Mouse (Mus musculus) neural tube, embryonic 12.5 days (tissue): ENCODE data around the gene Psen2. TPM values are rescaled to one million over a fixed set of nuclear protein-coding genes. Genes with fewer than 3 reads are reported as not detected.
A peak's percentile ranks its signal among the peaks of the same experiment; 100 is the strongest.

Source experiments
- ATAC-seq: fragments of 200-750 bp; cut with Nextera tagmentation; 2 replicates; pipeline ENCODE4 v1.8.0; 2017; ENCODE audit warnings: low read depth, mild to moderate bottlenecking, moderate TSS enrichment, moderate library complexity; ENCODE audit not compliant: low FRiP score
- H3K27ac ChIP-seq: fragments of 300-500 bp; sonication (generic); 2 replicates; pipeline ENCODE4 v1.5.1; 2016
- H3K27me3 ChIP-seq: fragments of 300-500 bp; sonication (generic); replicated peaks from 2 replicates; pipeline ENCODE4 v1.6.1; 2016; ENCODE audit warnings: mild to moderate bottlenecking
- H3K36me3 ChIP-seq: fragments of 300-500 bp; sonication (generic); 2 replicates; pipeline ENCODE4 v1.6.1; 2016; ENCODE audit warnings: mild to moderate bottlenecking
- H3K4me1 ChIP-seq: fragments of 300-500 bp; sonication (generic); 2 replicates; pipeline ENCODE4 v1.6.1; 2016
- H3K4me2 ChIP-seq: fragments of 300-500 bp; sonication (generic); replicated peaks from 2 replicates; pipeline ENCODE4 v1.6.1; 2016; ENCODE audit warnings: mild to moderate bottlenecking
- H3K4me3 ChIP-seq: fragments of 300-500 bp; sonication (generic); 2 replicates; pipeline ENCODE4 v1.5.1; 2016
- H3K9ac ChIP-seq: fragments of 300-500 bp; sonication (generic); 2 replicates; pipeline ENCODE4 v1.6.1; 2016; ENCODE audit warnings: mild to moderate bottlenecking
- H3K9me3 ChIP-seq: fragments of 300-500 bp; sonication (generic); 2 replicates; pipeline ENCODE4 v1.6.1; 2016; ENCODE audit warnings: mild to moderate bottlenecking
- WGBS: fragments of 180-500 bp; shearing (Covaris S2); methylation state at CpG from one replicate; pipeline ENCODE4 v1.1.7; 2016; 5-methylcytosine and 5-hydroxymethylcytosine counted together
- polyA plus RNA-seq: library from polyadenylated mRNA; unstranded; fragments of >200 nt; fragmentation: Nextera tagmentation; extraction: Ambion mirVana; gene quantifications from 2 replicates; pipeline ENCODE4 v1.2.1, GENCODE M21; 2016

Psen2 gene
- polyA plus RNA-seq, 1 experiment from 2014 or later: 9.5 TPM

GRCm38 (mm10) chr1:180210031-180210432, 53.2 kb downstream of the Psen2 start:
- no peak for ATAC-seq
- no peak overlapping the region for H3K4me2 ChIP-seq
- H3K9ac ChIP-seq: no peak overlapping the region
- 78% methylated on average over 4 of the region's 4 CpGs for WGBS
- H3K4me1 ChIP-seq: no peaks in the 10 kb centered on the region
- H3K27ac ChIP-seq: no peak overlapping the region
- no peaks in the 10 kb centered on the region for H3K27me3 ChIP-seq
- no peaks in the 10 kb centered on the region for H3K9me3 ChIP-seq
- H3K4me3 ChIP-seq: no peak overlapping the region
- no peaks in the 10 kb centered on the region for H3K36me3 ChIP-seq

DNA sequence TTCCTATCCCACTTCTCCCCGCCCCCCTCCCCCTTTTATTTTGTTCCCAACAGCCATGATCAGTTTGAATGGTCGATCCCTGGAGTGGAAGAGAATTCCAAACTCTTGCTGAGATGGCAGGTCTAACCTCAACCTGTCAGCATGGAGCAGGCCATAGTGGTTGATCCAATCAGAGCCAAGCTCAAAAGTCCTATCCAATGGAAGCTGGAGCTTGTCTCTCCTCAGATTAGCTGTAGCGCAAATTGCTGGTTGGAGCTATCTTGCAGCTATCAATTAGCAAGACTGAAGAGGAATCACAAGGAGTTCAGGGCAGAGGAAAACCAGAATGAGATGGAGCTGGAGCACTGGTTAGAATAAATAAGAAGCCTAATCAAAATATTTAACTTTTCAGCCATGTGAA, 54.9 kb downstream of the Psen2 start:
- Histone ChIP-seq H3K4me3 (no peak overlapping the region), H3K36me3 (no peaks in the 10 kb centered on the region), H3K9me3 (no peaks in the 10 kb centered on the region), H3K4me2 (no peak overlapping the region), H3K9ac (no peak overlapping the region), H3K4me1 (no peaks in the 10 kb centered on the region), H3K27ac (no peak overlapping the region), H3K27me3 (no peaks in the 10 kb centered on the region)
- no peak for ATAC-seq
- WGBS: 78% methylated on average over 3 of the region's 3 CpGs

GRCm38 (mm10) chr1:180200722-180201121, 62.5 kb downstream of the Psen2 start:
- Histone ChIP-seq H3K27me3 (no peaks in the 10 kb centered on the region), H3K4me3 (no peak overlapping the region), H3K4me2 (no peak overlapping the region), H3K9me3 (no peaks in the 10 kb centered on the region), H3K4me1 (peaks cover 6% of the 10 kb centered on the region), H3K36me3 (no peaks in the 10 kb centered on the region), H3K9ac (no peak overlapping the region), H3K27ac (no peak overlapping the region)
- WGBS: 60% methylated on average over 5 of the region's 5 CpGs
- ATAC-seq: no peak

DNA sequence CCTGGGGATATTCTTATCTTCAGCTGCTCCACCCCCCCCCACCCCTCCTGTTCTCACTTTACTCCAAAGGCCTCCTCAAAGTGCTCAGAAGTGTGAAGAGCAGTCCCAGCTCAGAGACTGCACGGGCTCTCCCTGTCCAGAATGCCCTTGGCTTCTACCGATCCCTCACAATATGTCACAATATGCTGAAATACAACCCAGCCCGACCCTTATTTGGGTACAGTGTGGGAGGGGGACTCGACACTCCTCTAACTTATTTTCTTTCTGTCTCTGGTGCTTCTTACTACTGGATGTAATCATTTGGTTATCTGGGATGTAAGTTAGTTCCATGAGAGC, 63.6 kb downstream of the Psen2 start:
- no peaks in the 10 kb centered on the region for H3K36me3 ChIP-seq
- H3K9me3 ChIP-seq: no peaks in the 10 kb centered on the region
- H3K4me3 ChIP-seq: no peak overlapping the region
- WGBS: 74% methylated on average over 4 of the region's 4 CpGs
- no peak overlapping the region for H3K27ac ChIP-seq
- no peak overlapping the region for H3K4me2 ChIP-seq
- peaks cover 10% of the 10 kb centered on the region for H3K4me1 ChIP-seq
- H3K9ac ChIP-seq: no peak overlapping the region
- ATAC-seq: no peak
- no peaks in the 10 kb centered on the region for H3K27me3 ChIP-seq

GRCm38 (mm10) chr1:180198959-180199714, 64.1 kb downstream of the Psen2 start, which contains the start of gene Coq8a:
Gene Coq8a (minus strand): TSS chr1:180199602.
- Histone ChIP-seq H3K4me3 (no peak within 1 kb of the TSS), H3K4me2 (no peak within 1 kb of the TSS), H3K4me1 (peaks cover 10% of the 10 kb centered on the region), H3K36me3 (no peaks in the 10 kb centered on the region), H3K9me3 (no peaks in the 10 kb centered on the region), H3K9ac (no peak within 1 kb of the TSS), H3K27me3 (no peaks in the 10 kb centered on the region), H3K27ac (no peak within 1 kb of the TSS)
- no peak for ATAC-seq
- WGBS: 67% methylated on average over 4 of the region's 4 CpGs

GRCm38 (mm10) chr1:180197956-180198355, 65.3 kb downstream of the Psen2 start:
- Histone ChIP-seq H3K36me3 (no peaks in the 10 kb centered on the region), H3K4me3 (no peak overlapping the region), H3K27ac (no peak overlapping the region), H3K27me3 (no peaks in the 10 kb centered on the region), H3K9me3 (no peaks in the 10 kb centered on the region), H3K4me1 (peaks cover 10% of the 10 kb centered on the region), H3K9ac (no peak overlapping the region), H3K4me2 (no peak overlapping the region)
- no peak for ATAC-seq
- WGBS: 88% methylated on average over 3 of the region's 3 CpGs

DNA sequence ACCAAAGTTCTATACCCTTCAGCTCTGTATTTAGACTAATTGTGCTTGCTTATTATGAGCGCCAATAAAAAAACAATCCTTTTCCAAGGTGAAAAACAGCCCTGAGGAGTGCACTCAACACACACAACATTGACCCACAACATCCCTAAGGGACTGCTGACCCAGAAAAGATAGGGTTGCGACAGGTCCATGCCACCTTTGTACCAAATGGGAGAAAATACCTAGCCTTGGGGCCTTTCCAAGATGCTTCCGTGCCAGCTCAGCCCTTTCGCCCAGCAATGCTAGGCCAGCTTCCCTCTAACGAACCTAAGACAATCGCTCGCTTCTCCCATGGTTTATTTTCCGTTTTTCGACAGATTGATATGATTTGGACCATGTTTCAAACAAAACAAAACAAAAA, 66.7 kb downstream of the Psen2 start:
- Histone ChIP-seq H3K27ac (no peak overlapping the region), H3K9me3 (no peaks in the 10 kb centered on the region), H3K4me2 (peak overlapping the region; percentile 96), H3K36me3 (no peaks in the 10 kb centered on the region), H3K27me3 (no peaks in the 10 kb centered on the region), H3K4me3 (peak overlapping the region; percentile 27; the same call in 1 of the 2 replicates), H3K9ac (no peak overlapping the region), H3K4me1 (peaks cover 10% of the 10 kb centered on the region)
- WGBS: 91% methylated on average over 9 of the region's 9 CpGs
- no peak for ATAC-seq

GRCm38 (mm10) chr1:180195703-180196381, 67.4 kb downstream of the Psen2 start:
- Histone ChIP-seq H3K4me3 (peak overlapping the region; percentile 58), H3K9ac (peak overlapping the region; percentile 52; the same call in 1 of the 2 replicates), H3K4me2 (peak overlapping the region; percentile 96), H3K36me3 (no peaks in the 10 kb centered on the region), H3K4me1 (peaks cover 10% of the 10 kb centered on the region), H3K27me3 (no peaks in the 10 kb centered on the region), H3K27ac (no peak overlapping the region), H3K9me3 (no peaks in the 10 kb centered on the region)
- peak; percentile 100 for ATAC-seq
- WGBS: 1% methylated on average over 57 of the region's 57 CpGs

DNA sequence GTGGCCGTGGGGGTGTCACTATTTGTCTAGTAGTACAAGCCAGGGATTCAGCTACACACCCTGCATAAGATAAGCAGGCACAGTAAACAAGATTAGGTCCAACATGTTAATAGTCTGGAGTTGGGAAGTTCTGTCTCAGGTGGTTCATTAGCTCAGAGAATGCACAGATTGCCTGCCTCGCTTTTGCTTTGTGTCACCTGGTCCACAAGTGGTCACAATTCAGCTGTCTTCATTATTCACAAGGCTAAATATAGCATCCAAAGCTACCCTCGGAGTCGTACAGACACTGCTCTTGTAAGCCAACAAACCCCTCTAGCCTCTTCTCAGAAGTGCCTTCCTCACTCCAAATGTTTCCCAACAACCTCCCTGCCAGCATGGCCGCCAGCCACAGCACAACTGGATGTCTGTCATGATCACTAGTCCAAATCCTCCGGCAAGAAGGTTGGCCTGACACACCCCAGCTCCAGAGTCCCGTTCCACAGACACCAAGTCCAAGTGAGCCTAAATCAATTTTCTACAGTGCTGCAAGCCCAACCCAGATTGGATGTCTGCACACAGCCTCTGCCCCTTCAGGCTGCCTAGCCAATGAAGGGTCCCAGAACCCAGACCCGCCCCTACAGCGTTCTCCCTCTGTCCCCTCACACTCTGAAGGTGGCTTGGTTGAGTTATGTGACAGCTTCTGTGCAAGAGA, 68.3 kb downstream of the Psen2 start:
- Histone ChIP-seq H3K9ac (peak overlapping the region; percentile 52; the same call in 1 of the 2 replicates), H3K4me1 (peaks cover 10% of the 10 kb centered on the region), H3K27ac (no peak overlapping the region), H3K4me2 (peak overlapping the region; percentile 96), H3K36me3 (no peaks in the 10 kb centered on the region), H3K27me3 (no peaks in the 10 kb centered on the region), H3K4me3 (peak overlapping the region; percentile 58), H3K9me3 (no peaks in the 10 kb centered on the region)
- WGBS: 31% methylated on average over 9 of the region's 9 CpGs
- peak; percentile 30; the same call in 1 of the 2 replicates for ATAC-seq

GRCm38 (mm10) chr1:180194048-180194447, 69.2 kb downstream of the Psen2 start:
- no peak for ATAC-seq
- Histone ChIP-seq H3K27me3 (no peaks in the 10 kb centered on the region), H3K36me3 (no peaks in the 10 kb centered on the region), H3K4me2 (no peak overlapping the region), H3K4me3 (no peak overlapping the region), H3K9me3 (no peaks in the 10 kb centered on the region), H3K27ac (no peak overlapping the region), H3K4me1 (peaks cover 10% of the 10 kb centered on the region), H3K9ac (no peak overlapping the region)
- WGBS: 86% methylated on average over 9 of the region's 9 CpGs

DNA sequence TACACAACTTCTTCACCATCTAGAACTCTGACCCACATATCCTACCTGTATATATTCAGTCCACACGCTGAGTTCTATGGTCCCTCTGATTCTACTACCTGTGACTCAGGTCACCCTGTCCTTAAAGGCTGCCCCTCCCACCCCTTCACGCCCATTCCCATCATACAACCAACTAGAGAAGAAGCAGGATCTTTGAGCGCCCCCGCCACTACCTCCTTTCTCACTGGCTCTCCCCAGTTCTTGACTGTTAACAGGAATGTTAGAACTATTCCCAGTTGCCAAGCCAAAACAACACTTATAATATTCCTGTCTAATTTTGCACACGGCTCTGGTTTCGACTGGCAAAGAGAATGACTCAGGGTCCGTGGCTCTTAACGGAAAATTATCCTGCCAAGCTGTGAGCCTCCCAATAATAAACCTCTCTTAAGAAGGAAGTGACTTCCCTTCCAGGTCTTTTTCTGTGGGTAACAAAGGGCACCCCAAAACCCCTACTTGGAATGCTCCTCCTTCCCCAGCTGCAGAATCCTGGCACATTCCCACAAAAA, 69.8 kb downstream of the Psen2 start:
- Histone ChIP-seq H3K4me3 (no peak overlapping the region), H3K9me3 (no peaks in the 10 kb centered on the region), H3K4me1 (peaks cover 10% of the 10 kb centered on the region), H3K27me3 (no peaks in the 10 kb centered on the region), H3K27ac (no peak overlapping the region), H3K9ac (no peak overlapping the region), H3K4me2 (no peak overlapping the region), H3K36me3 (no peaks in the 10 kb centered on the region)
- 84% methylated on average over 8 of the region's 8 CpGs for WGBS
- ATAC-seq: no peak

DNA sequence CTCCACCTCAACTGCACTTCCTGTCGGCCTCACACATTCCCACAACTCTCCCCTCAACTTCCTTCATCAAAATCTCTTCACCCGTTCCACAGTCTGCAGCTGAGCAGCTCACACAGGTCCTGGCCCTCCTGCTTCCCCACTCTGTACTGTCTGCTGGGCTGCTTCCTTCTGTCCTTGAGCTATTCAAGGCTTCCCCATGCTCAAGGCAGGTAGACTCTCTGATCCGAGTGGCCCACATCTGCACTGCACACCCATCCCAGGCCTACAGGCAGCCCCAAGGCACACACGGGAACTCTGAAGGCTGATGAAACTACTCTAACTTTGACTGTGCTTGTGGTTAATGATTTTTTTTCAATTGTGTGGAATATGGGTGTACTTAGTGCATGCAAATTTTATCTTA, 70.4 kb downstream of the Psen2 start:
- peaks cover 10% of the 10 kb centered on the region for H3K4me1 ChIP-seq
- WGBS: 67% methylated on average over 4 of the region's 4 CpGs
- H3K9ac ChIP-seq: no peak overlapping the region
- no peaks in the 10 kb centered on the region for H3K36me3 ChIP-seq
- no peak for ATAC-seq
- no peak overlapping the region for H3K27ac ChIP-seq
- no peak overlapping the region for H3K4me2 ChIP-seq
- no peaks in the 10 kb centered on the region for H3K9me3 ChIP-seq
- no peak overlapping the region for H3K4me3 ChIP-seq
- no peaks in the 10 kb centered on the region for H3K27me3 ChIP-seq
